Mouse (Mus musculus) cerebellum, adult 2 months (tissue): Measurements from ENCODE around the gene Tmem165. TPM values are rescaled to one million over a fixed set of nuclear protein-coding genes. Genes with fewer than 3 reads are reported as not detected.

Experiments used
- DNase-seq, 2 experiments: peaks; one replicate each; pipeline ENCODE4 v3.0.0; 2021
- H3K27ac ChIP-seq: fragments of 200-500 bp; 2 replicates; pipeline ENCODE4 v1.5.1; 2012; ENCODE audit warnings: low read length, control low read depth, inconsistent platforms; ENCODE audit not compliant: insufficient read depth
- H3K27me3 ChIP-seq: fragments of 200-500 bp; 2 replicates; pipeline ENCODE4 v1.6.1; 2012; ENCODE audit warnings: inconsistent platforms, mild to moderate bottlenecking, low read length, moderate library complexity; ENCODE audit not compliant: control insufficient read depth, insufficient read depth
- H3K4me1 ChIP-seq: fragments of 200-500 bp; 2 replicates; pipeline ENCODE4 v1.6.1; 2011; ENCODE audit warnings: low read length; ENCODE audit not compliant: control insufficient read depth, insufficient read depth
- H3K4me3 ChIP-seq: fragments of 200-500 bp; replicated peaks from 2 replicates; pipeline ENCODE3; 2011; ENCODE audit warnings: mild to moderate bottlenecking, low read depth, low read length, control low read depth; ENCODE audit not compliant: insufficient read depth
- CTCF ChIP-seq: fragments of 200-500 bp; IDR thresholded peaks from 2 replicates; pipeline ENCODE4 v1.5.1; 2011; ENCODE audit warnings: low read depth, mild to moderate bottlenecking, control low read depth, low read length, moderate library complexity, borderline replicate concordance; ENCODE audit not compliant: insufficient read depth
- POLR2A ChIP-seq: fragments of 200-500 bp; IDR thresholded peaks from 2 replicates; pipeline ENCODE4 v1.6.1; 2011; ENCODE audit warnings: low read length, control low read depth, borderline replicate concordance; ENCODE audit not compliant: insufficient read depth
- WGBS: fragments of 180-500 bp; shearing (Covaris S2); methylation state at CpG from one replicate; pipeline ENCODE4 v1.1.7; 2018; 5-methylcytosine and 5-hydroxymethylcytosine counted together
- polyA plus RNA-seq: library from polyadenylated mRNA; depleted of rRNA; stranded (reverse); fragments of >200 nt; gene quantifications from 2 replicates; pipeline ENCODE4 v1.2.3, GENCODE M21; 2012

Gene Tmem165
- polyA plus RNA-seq, 1 experiment: 37.5 TPM

DNA sequence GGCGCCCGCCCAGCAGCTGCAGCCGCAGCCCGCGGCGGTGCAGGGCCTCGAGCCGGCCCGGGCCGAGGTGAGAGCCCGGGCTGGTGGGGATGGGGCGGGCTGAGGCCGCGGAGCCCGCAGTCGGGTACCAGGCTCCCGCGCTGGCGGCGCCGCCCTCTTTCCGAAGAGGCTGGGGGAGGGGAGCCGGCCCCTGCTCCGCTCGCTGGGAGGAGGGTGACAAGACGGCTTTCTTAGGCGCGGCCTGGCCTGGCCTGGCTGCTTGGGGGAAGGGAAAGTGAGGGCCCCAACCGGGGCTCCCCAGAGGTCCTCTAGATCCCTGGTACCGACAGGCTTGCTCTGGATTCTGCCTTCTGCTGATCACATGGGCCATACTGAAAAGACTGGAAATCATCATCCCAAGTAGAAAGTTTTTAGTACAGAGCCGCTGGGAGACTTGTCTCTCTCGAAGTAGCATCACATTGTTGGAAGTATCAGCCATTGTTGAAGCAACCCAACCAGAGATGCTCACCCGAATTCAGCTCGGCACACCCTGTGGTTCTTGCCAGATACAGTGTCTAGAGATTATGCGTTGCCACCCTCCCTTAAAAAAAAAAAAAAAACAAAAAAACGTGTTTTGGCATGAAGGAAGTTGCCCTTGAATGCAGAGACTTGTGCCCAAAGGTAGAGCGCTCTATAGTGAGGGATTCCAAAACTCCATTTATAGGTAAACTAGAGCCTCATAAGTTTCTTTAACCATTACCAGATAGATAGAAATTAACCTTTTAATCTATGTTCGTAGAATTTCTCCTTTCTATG, 803 bp downstream of the Tmem165 start:
- WGBS: 4% methylated on average over 38 of the region's 38 CpGs
- peak; percentile 60 to 65 for DNase-seq

GRCm38 (mm10) chr5:76187885-76188284, 4.2 kb downstream of the Tmem165 start:
- no peak overlapping the region for H3K27ac ChIP-seq
- peaks cover 5% of the 10 kb centered on the region; the same call in 1 of the 2 replicates for H3K4me1 ChIP-seq
- H3K4me3 ChIP-seq: no peak overlapping the region
- no peaks in the 10 kb centered on the region for H3K27me3 ChIP-seq
- 70% methylated on average over 5 of the region's 5 CpGs for WGBS
- no peak for DNase-seq
- TF ChIP-seq POLR2A (no peak), CTCF (no peak)

More for the DNA sequence above, 803 bp downstream of the Tmem165 start:
- TF ChIP-seq POLR2A: no peak
- TF ChIP-seq CTCF: no peak
- Histone ChIP-seq H3K27me3 (no peaks in the 10 kb centered on the region), H3K4me1 (peaks cover 5% of the 10 kb centered on the region; the same call in 1 of the 2 replicates), H3K4me3 (peak overlapping the region; percentile 61), H3K27ac (peak overlapping the region; percentile 15)

- Histone ChIP-seq H3K27me3 (no peaks in the 10 kb centered on the region), H3K4me3 (no peak overlapping the region), H3K4me1 (no peaks in the 10 kb centered on the region; the same call in 1 of the 2 replicates), H3K27ac (no peak overlapping the region)
- 93% methylated on average over 4 of the region's 4 CpGs for WGBS
- DNase-seq: no peak
- TF ChIP-seq CTCF (no peak), POLR2A (no peak)
These were observed 6.9 kb downstream of the Tmem165 start for GRCm38 (mm10) chr5:76190609-76191008.

DNA sequence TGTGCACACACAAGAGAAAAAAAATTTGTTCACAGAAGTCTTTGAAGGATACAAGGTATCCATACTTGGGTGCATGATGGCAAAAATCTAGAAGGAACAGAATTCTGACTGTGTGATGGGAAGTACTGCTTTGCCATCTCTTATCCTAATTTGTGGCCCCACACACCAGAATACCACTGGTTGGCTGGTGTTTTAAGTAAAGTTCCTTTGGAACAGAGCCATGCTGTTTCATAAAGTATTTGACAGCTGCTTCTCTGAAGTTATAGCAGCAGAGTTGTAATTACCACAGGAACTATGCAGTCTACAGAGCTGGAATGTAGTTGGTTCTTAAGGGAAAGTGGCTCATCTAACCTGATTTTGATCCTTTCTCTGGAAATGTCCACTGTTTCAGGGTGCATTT, 9.4 kb downstream of the Tmem165 start:
- Histone ChIP-seq H3K4me3 (no peak overlapping the region), H3K27me3 (no peaks in the 10 kb centered on the region), H3K27ac (no peak overlapping the region), H3K4me1 (no peaks in the 10 kb centered on the region)
- TF ChIP-seq CTCF (no peak), POLR2A (no peak)
- no peak for DNase-seq

DNA sequence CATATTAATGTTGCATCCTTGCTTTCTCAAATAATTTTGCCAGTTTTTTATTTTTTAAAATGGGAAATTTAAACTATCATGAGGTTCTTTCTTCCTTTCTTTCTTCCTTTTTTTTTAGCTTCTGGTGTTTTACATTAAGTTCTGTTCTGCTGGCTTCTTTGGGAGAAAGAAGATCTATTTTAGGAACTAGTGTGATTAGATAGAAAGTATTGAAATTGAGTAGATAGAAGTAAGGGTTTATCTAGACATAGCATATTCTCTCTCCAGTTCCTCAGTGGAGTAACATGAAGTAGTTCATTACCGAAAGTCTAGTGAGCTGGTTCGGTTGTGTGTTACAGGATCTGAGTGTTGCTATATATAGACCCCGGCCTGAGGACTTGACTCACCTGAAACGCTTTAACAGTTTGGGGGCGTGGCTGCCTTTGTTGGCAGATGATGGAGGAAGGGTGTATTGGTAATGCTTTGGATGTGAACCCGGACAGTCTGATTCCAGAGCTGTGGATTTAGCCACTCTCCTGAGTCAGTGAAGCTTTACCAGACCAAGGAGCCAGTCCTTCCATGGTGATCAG, 10.8 kb downstream of the Tmem165 start:
- H3K4me1 ChIP-seq: no peaks in the 10 kb centered on the region
- 70% methylated on average over 6 of the region's 6 CpGs for WGBS
- TF ChIP-seq POLR2A (no peak), CTCF (no peak)
- H3K27ac ChIP-seq: no peak overlapping the region
- no peak for DNase-seq
- H3K27me3 ChIP-seq: no peaks in the 10 kb centered on the region
- H3K4me3 ChIP-seq: no peak overlapping the region

- 92% methylated on average over 13 of the region's 13 CpGs for WGBS
- H3K27me3 ChIP-seq: no peaks in the 10 kb centered on the region
- TF ChIP-seq CTCF (no peak), POLR2A (no peak)
These were observed 15.7 kb downstream of the Tmem165 start for GRCm38 (mm10) chr5:76199346-76199745.

GRCm38 (mm10) chr5:76203171-76203570, 19.5 kb downstream of the Tmem165 start:
- H3K4me1 ChIP-seq: no peaks in the 10 kb centered on the region
- no peak overlapping the region for H3K27ac ChIP-seq
- H3K4me3 ChIP-seq: no peak overlapping the region
- no peak for DNase-seq
- WGBS: 83% methylated on average over 3 of the region's 3 CpGs
- no peaks in the 10 kb centered on the region for H3K27me3 ChIP-seq
- TF ChIP-seq CTCF: no peak
- TF ChIP-seq POLR2A: no peak

More at GRCm38 (mm10) chr5:76199346-76199745, 15.7 kb downstream of the Tmem165 start:
- DNase-seq: no peak
- Histone ChIP-seq H3K4me3 (no peak overlapping the region), H3K27ac (no peak overlapping the region), H3K4me1 (no peaks in the 10 kb centered on the region)

GRCm38 (mm10) chr5:76205886-76206285, 22.2 kb downstream of the Tmem165 start:
- WGBS: 100% methylated on average over 2 of the region's 2 CpGs

More at GRCm38 (mm10) chr5:76205886-76206285, 22.2 kb downstream of the Tmem165 start:
- H3K27me3 ChIP-seq: no peaks in the 10 kb centered on the region
- no peak overlapping the region for H3K4me3 ChIP-seq
- no peak for TF ChIP-seq CTCF
- TF ChIP-seq POLR2A: no peak
- H3K27ac ChIP-seq: no peak overlapping the region
- DNase-seq: no peak
- H3K4me1 ChIP-seq: no peaks in the 10 kb centered on the region
